Comparison of ENCODE assay signal across 22 mouse cellular contexts in genomic region chr17:84645894-84646293, GRCm38 (mm10). TPM values are rescaled to one million over a fixed set of nuclear protein-coding genes. Genes with fewer than 3 reads are reported as not detected.
DNase-seq lines count a peak whose midpoint lies in the region; ATAC-seq lines count a peak whose summit lies in the region.
"Had no signal": no experiment of that assay in that cellular context is flagged by ENCODE, and none has a peak within 500 bp of the region (broad histone marks: within the 10 kb centered on the region; RNA-seq: fewer than 3 reads in every experiment).

No protein-coding gene starts in this region.

- no peak overlapping the region for H3K9ac ChIP-seq in forebrain, embryonic 14.5 days (ENCODE audit: low read length)
- H3K9ac ChIP-seq in forebrain, embryonic 16.5 days (replicated peaks; ENCODE audit: low read depth, low read length): no peak overlapping the region
- no peak overlapping the region for H3K9ac ChIP-seq in midbrain, embryonic 13.5 days (replicated peaks)
- H3K9ac ChIP-seq: embryonic facial prominence, embryonic 12.5 days; heart, embryonic 15.5 days; hindbrain, embryonic 15.5 days had no signal

- H3K27ac ChIP-seq in forebrain, embryonic 14.5 days (ENCODE audit: low read depth, low read length): no peak overlapping the region
- H3K27ac ChIP-seq in forebrain, embryonic 16.5 days (ENCODE audit: low read length): no peak overlapping the region
- no peak overlapping the region; the same call in 1 of the 2 replicates for H3K27ac ChIP-seq in midbrain, embryonic 10.5 days (replicated peaks)
- no peak overlapping the region for H3K27ac ChIP-seq in midbrain, embryonic 13.5 days
- H3K27ac ChIP-seq in limb, embryonic 10.5 days: peak overlapping the region; percentile 44; the same call in 1 of the 2 replicates
- H3K27ac ChIP-seq: embryonic facial prominence, embryonic 12.5 days; heart, adult 2 months; heart, embryonic 15.5 days; hindbrain, embryonic 15.5 days had no signal

- H3K4me3 ChIP-seq in forebrain, embryonic 14.5 days (ENCODE audit: low read depth, low read length): no peak overlapping the region
- H3K4me3 ChIP-seq in forebrain, embryonic 16.5 days (replicated peaks; ENCODE audit: low read length): no peak overlapping the region
- H3K4me3 ChIP-seq in midbrain, embryonic 10.5 days: no peak overlapping the region
- H3K4me3 ChIP-seq in midbrain, embryonic 13.5 days (replicated peaks): no peak overlapping the region
- no peak overlapping the region for H3K4me3 ChIP-seq in limb, embryonic 10.5 days
- H3K4me3 ChIP-seq: embryonic facial prominence, embryonic 12.5 days; heart, adult 2 months; heart, embryonic 15.5 days; hindbrain, embryonic 15.5 days had no signal

- DNase-seq in embryo, embryonic 9.5 days (ENCODE audit: extremely low spot score): peak; percentile 32
- no peak for DNase-seq in embryo, embryonic 10.5 days (ENCODE audit: low spot score)
- peak; percentile 17 for DNase-seq in forebrain, embryonic 14.5 days (ENCODE audit: low spot score)
- peak; percentile 29 for DNase-seq in midbrain, embryonic 10.5 days (ENCODE audit: low spot score)
- no peak for DNase-seq in limb, embryonic 10.5 days (ENCODE audit: low spot score)
- DNase-seq in lung, postnatal 36 days: no peak
- DNase-seq: adrenal gland, postnatal 25 days; cerebellum, adult 2 months; gastrocnemius, postnatal 36 days; heart, adult 2 months; heart, postnatal 14 days; kidney, adult 2 months had no signal

- 21% methylated on average over 4 of the region's 7 CpGs for WGBS in forebrain, embryonic 14.5 days
- WGBS in forebrain, embryonic 16.5 days: 24% methylated on average over 3 of the region's 7 CpGs
- 33% methylated on average over 5 of the region's 7 CpGs for WGBS in midbrain, embryonic 10.5 days
- 24% methylated on average over 5 of the region's 7 CpGs for WGBS in midbrain, embryonic 13.5 days
- WGBS in limb, embryonic 10.5 days: 38% methylated on average over 2 of the region's 7 CpGs

- H3K4me1 ChIP-seq in forebrain, embryonic 14.5 days (ENCODE audit: control insufficient read depth, insufficient read depth, low read length): peaks cover 2% of the 10 kb centered on the region; the same call in 1 of the 2 replicates
- 0 out of 2 replicates have a peak, but pooled peaks cover 2% of the 10 kb centered on the region for H3K4me1 ChIP-seq in forebrain, embryonic 16.5 days (replicated peaks; ENCODE audit: control insufficient read depth, insufficient read depth, low read length)
- peaks cover 28% of the 10 kb centered on the region for H3K4me1 ChIP-seq in midbrain, embryonic 10.5 days
- peaks cover 7% of the 10 kb centered on the region; the same call in 1 of the 2 replicates for H3K4me1 ChIP-seq in midbrain, embryonic 13.5 days (replicated peaks)
- H3K4me1 ChIP-seq in limb, embryonic 10.5 days: peaks cover 35% of the 10 kb centered on the region
- H3K4me1 ChIP-seq: hindbrain, embryonic 15.5 days had no signal

- 0 out of 2 replicates have a peak, but pooled peaks cover 2% of the 10 kb centered on the region for H3K36me3 ChIP-seq in forebrain, embryonic 14.5 days (ENCODE audit: control insufficient read depth, insufficient read depth, low read length)
- no peaks in the 10 kb centered on the region for H3K36me3 ChIP-seq in forebrain, embryonic 16.5 days (ENCODE audit: control insufficient read depth, insufficient read depth)
- 0 out of 2 replicates have a peak, but pooled peaks cover 2% of the 10 kb centered on the region for H3K36me3 ChIP-seq in midbrain, embryonic 10.5 days
- no peaks in the 10 kb centered on the region for H3K36me3 ChIP-seq in midbrain, embryonic 13.5 days
- H3K36me3 ChIP-seq in limb, embryonic 10.5 days: peaks cover 7% of the 10 kb centered on the region; the same call in 1 of the 2 replicates
- H3K36me3 ChIP-seq: embryonic facial prominence, embryonic 12.5 days; heart, embryonic 15.5 days; hindbrain, embryonic 15.5 days had no signal

- H3K27me3 ChIP-seq in forebrain, embryonic 14.5 days (replicated peaks; ENCODE audit: control insufficient read depth, insufficient read depth, low read length): no peaks in the 10 kb centered on the region
- H3K27me3 ChIP-seq in forebrain, embryonic 16.5 days (replicated peaks; ENCODE audit: control insufficient read depth, insufficient read depth, low read length): no peaks in the 10 kb centered on the region
- no peaks in the 10 kb centered on the region for H3K27me3 ChIP-seq in midbrain, embryonic 10.5 days (ENCODE audit: low read depth, poor library complexity, severe bottlenecking)
- no peaks in the 10 kb centered on the region for H3K27me3 ChIP-seq in midbrain, embryonic 13.5 days
- no peaks in the 10 kb centered on the region for H3K27me3 ChIP-seq in limb, embryonic 10.5 days (ENCODE audit: low read depth, poor library complexity, severe bottlenecking)
- H3K27me3 ChIP-seq: embryonic facial prominence, embryonic 12.5 days; heart, embryonic 15.5 days; hindbrain, embryonic 15.5 days; Patski had no signal

- no peak overlapping the region for H3K4me2 ChIP-seq in forebrain, embryonic 14.5 days (ENCODE audit: low read length)
- no peak overlapping the region for H3K4me2 ChIP-seq in forebrain, embryonic 16.5 days (ENCODE audit: low read length)
- H3K4me2 ChIP-seq in midbrain, embryonic 13.5 days (replicated peaks): no peak overlapping the region
- H3K4me2 ChIP-seq: embryonic facial prominence, embryonic 12.5 days; heart, embryonic 11.5 days; heart, embryonic 15.5 days; hindbrain, embryonic 15.5 days had no signal

- 0 out of 2 replicates have a peak, but pooled peaks have one; percentile 57 for ATAC-seq in forebrain, embryonic 14.5 days
- ATAC-seq in forebrain, embryonic 16.5 days: no peak
- no peak for ATAC-seq in midbrain, embryonic 13.5 days
- ATAC-seq: activated CD4-positive, CD25-positive, alpha-beta regulatory T cell, adult 4 months; intestine, embryonic 16.5 days; Patski had no signal

- H3K9me3 ChIP-seq in forebrain, embryonic 14.5 days (replicated peaks; ENCODE audit: control insufficient read depth, low read length): no peaks in the 10 kb centered on the region
- no peaks in the 10 kb centered on the region for H3K9me3 ChIP-seq in forebrain, embryonic 16.5 days (ENCODE audit: control insufficient read depth, low read length)
- H3K9me3 ChIP-seq in midbrain, embryonic 10.5 days (replicated peaks): no peaks in the 10 kb centered on the region
- H3K9me3 ChIP-seq in midbrain, embryonic 13.5 days: no peaks in the 10 kb centered on the region
- H3K9me3 ChIP-seq in limb, embryonic 10.5 days (replicated peaks): no peaks in the 10 kb centered on the region
- H3K9me3 ChIP-seq: embryonic facial prominence, embryonic 12.5 days; heart, embryonic 15.5 days; hindbrain, embryonic 15.5 days had no signal

RNA-seq across cellular contexts. Expression of gene Dync2li1, which starts 19.6 kb away (rescaled TPM):
- polyA plus RNA-seq in forebrain, embryonic 14.5 days (2014; fragmentation: Nextera tagmentation; extraction: Ambion mirVana): 42.5 and 43.3 TPM in 2 replicates
- polyA plus RNA-seq in forebrain, embryonic 16.5 days (2015; fragmentation: Nextera tagmentation; extraction: Ambion mirVana): 33.0 and 34.4 TPM in 2 replicates
- polyA plus RNA-seq in midbrain, embryonic 10.5 days (2016; fragmentation: Nextera tagmentation; extraction: Ambion mirVana): 30.9 and 32.7 TPM in 2 replicates
- polyA plus RNA-seq in midbrain, embryonic 13.5 days (2015; fragmentation: Nextera tagmentation; extraction: Ambion mirVana): 33.3 and 35.9 TPM in 2 replicates
- polyA plus RNA-seq in limb, embryonic 10.5 days (2016; fragmentation: Nextera tagmentation; extraction: Ambion mirVana): 25.5 and 33.4 TPM in 2 replicates

RNA-seq across cellular contexts. Expression of gene Abcg8, which starts 30.2 kb away (rescaled TPM):
- 0.05 TPM in 1 of 2 replicates, not detected in the other for polyA plus RNA-seq in forebrain, embryonic 14.5 days (2014; fragmentation: Nextera tagmentation; extraction: Ambion mirVana)
- not detected in 2 replicates for polyA plus RNA-seq in forebrain, embryonic 16.5 days (2015; fragmentation: Nextera tagmentation; extraction: Ambion mirVana)
- 0.15 TPM in 1 of 2 replicates, not detected in the other for polyA plus RNA-seq in midbrain, embryonic 10.5 days (2016; fragmentation: Nextera tagmentation; extraction: Ambion mirVana)
- polyA plus RNA-seq in midbrain, embryonic 13.5 days (2015; fragmentation: Nextera tagmentation; extraction: Ambion mirVana): 0.11 TPM in 1 of 2 replicates, not detected in the other
- polyA plus RNA-seq in limb, embryonic 10.5 days (2016; fragmentation: Nextera tagmentation; extraction: Ambion mirVana): 0.10 and 0.11 TPM in 2 replicates
- polyA plus RNA-seq: activated CD4-positive, CD25-positive, alpha-beta regulatory T cell, adult 4 months; C2C12; cerebellum, adult 2 months; heart, adult 2 months; heart, embryonic 11.5 days; heart, embryonic 15.5 days had no signal

RNA-seq across cellular contexts. Expression of gene Abcg5, which starts 36.9 kb away (rescaled TPM):
- polyA plus RNA-seq in forebrain, embryonic 14.5 days (2014; fragmentation: Nextera tagmentation; extraction: Ambion mirVana): 3.6 and 4.1 TPM in 2 replicates
- polyA plus RNA-seq in forebrain, embryonic 16.5 days (2015; fragmentation: Nextera tagmentation; extraction: Ambion mirVana): 0.87 and 1.0 TPM in 2 replicates
- 1.6 and 3.0 TPM in 2 replicates for polyA plus RNA-seq in midbrain, embryonic 10.5 days (2016; fragmentation: Nextera tagmentation; extraction: Ambion mirVana)
- polyA plus RNA-seq in midbrain, embryonic 13.5 days (2015; fragmentation: Nextera tagmentation; extraction: Ambion mirVana): 1.1 and 3.0 TPM in 2 replicates
- 0.97 and 1.1 TPM in 2 replicates for polyA plus RNA-seq in limb, embryonic 10.5 days (2016; fragmentation: Nextera tagmentation; extraction: Ambion mirVana)
- polyA plus RNA-seq: activated CD4-positive, CD25-positive, alpha-beta regulatory T cell, adult 4 months; C2C12; heart, adult 2 months; heart, embryonic 15.5 days; Patski had no signal

Comparison
In these comparisons a context has a peak if more than half of its experiments do, and no peak if none do; other contexts are left out.
1. DNase-seq: peak in embryo, embryonic 9.5 days (single experiment), forebrain, embryonic 14.5 days (single experiment) and midbrain, embryonic 10.5 days (single experiment); none in embryo, embryonic 10.5 days (single experiment), limb, embryonic 10.5 days (single experiment) and lung, postnatal 36 days (single experiment).